Mouse (Mus musculus): ENCODE data around the gene Haus6. TPM values are rescaled to one million over a fixed set of nuclear protein-coding genes. Genes with fewer than 3 reads are reported as not detected.
"Not testable (repeated sequence)": the region's sequence is repeated elsewhere in the genome, so short reads cannot be mapped to it uniquely, and the experiment has no call there.

Haus6 gene
- total RNA-seq (2017): 27.5 and 42.0 TPM in 2 replicates

DNA sequence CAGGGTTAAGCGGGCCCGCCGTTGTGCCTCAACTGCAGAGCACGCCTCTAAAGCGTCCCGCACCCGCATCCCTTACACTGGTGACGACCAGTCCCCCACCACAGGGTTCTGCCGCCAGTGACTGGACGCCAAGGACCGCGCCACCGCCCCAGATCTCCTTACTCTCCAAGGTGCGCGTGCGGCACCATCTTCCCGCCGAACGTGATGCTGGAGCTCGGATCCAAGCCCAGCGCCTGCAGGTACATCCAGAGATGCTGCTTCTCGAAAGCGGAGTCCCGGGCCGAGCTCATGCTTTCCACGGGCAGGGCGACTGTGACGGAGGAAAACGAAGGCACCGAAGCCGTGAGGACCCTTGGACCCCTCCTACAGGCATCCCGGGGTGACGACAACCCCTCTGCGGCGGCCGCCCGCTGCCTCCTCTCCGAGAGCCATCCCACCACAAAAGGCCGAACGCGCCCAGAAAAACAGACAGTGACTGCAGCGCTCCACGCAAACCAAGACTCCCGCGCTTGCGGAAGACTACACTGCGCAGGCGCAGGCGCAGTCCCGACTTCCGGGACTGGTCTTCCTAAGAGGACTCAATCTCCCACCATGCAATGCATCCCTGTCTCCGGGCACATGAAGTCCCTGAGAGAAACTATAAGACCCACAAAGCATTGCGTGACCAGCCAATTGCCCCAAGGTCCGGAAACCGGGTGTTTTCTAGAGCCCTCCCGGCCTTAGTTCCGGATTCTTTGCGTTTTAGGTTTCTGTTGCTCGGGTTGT, at the start of gene Haus6:
Gene Haus6 (minus strand): TSS at position 532 of the 765 bp plus-strand sequence.
- ATAC-seq (replicated peaks in 1 of 2; ENCODE audit: insufficient read depth in 1 of 2, low FRiP score in 2 of 2, low TSS enrichment in 1 of 2, low read depth in 1 of 2, poor library complexity in 2 of 2, severe bottlenecking in 2 of 2): peak; percentile 100

DNA sequence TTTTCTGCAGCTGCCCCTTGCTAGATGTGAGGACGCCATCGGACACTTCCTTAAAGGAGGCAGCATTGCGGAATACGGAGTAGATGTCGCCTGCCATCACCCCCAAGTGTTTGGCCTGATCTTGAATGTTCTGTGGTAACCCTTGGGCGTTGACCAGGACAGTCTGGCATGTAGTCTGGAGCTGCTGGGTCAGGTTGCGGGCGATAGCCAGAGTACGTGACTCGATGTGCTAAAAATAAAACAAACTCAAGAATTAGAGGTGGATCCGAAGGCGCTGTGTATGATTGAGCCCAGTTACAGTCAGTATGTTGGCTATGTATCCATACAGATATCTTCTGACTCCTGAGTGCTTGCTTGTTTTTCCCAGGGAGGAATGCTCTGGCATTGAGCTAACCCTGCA, 45.3 kb upstream of the Haus6 start:
- no peak for ATAC-seq (replicated peaks in 1 of 2; ENCODE audit: insufficient read depth in 1 of 2, low FRiP score in 2 of 2, low TSS enrichment in 1 of 2, low read depth in 1 of 2, poor library complexity in 2 of 2, severe bottlenecking in 2 of 2)

DNA sequence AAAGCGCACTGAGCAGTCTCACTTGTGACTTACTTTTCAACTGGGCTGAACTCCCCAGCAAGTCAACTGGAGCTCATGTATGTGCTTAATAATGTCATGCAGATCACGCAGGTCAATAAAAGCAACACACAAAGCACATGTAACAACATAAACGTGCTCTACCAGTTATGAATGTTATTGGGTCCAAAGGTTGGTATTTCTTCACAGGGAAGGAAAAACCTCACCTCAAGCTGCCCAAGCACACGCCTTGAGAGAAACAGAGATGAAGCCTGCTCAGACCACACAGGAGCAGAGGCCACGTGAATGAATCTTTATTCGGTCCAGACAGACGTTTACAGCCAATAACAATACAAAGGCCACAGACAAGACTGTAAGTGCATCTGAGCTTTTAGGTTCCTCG, 44.6 kb upstream of the Haus6 start:
- not testable (repeated sequence) for ATAC-seq (replicated peaks in 1 of 2; ENCODE audit: insufficient read depth in 1 of 2, low FRiP score in 2 of 2, low TSS enrichment in 1 of 2, low read depth in 1 of 2, poor library complexity in 2 of 2, severe bottlenecking in 2 of 2)

DNA sequence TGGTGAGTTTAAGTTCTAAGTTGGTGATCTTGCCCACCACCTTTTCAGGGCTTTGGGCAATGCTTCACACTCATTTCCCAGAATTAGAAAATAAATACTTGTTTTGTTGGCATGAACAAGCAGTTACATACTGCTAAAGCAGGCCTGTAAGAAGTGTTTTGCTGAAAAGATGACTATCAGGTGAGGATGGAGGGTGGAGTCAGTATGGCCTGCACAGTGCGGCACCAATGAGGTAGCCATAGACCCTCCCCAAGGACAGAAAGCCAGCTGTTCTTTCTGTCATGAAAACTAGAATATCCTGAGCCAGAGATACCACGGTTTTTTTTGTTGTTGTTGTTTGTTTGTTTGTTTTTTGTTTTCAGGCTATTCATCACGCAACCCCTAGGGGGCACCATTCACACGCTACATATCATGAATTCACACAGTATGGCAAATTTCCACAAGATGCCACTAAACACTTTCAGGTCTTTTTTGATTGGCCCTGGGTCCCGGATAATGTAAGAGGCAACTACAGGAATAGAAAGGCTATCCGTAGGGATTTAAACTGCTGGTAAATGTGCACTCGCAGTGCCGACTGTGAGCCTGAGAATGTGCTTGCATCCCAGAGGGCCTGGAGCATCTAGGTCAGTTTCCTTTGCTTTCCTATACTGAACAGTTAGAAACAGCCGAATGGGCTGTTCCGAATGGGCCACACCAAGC, 40.0 kb upstream of the Haus6 start:
- peak in 1 of 2 experiments; percentile 29; a peak in 1 of 4 replicates for ATAC-seq (replicated peaks in 1 of 2; ENCODE audit: insufficient read depth in 1 of 2, low FRiP score in 2 of 2, low TSS enrichment in 1 of 2, low read depth in 1 of 2, poor library complexity in 2 of 2, severe bottlenecking in 2 of 2)

DNA sequence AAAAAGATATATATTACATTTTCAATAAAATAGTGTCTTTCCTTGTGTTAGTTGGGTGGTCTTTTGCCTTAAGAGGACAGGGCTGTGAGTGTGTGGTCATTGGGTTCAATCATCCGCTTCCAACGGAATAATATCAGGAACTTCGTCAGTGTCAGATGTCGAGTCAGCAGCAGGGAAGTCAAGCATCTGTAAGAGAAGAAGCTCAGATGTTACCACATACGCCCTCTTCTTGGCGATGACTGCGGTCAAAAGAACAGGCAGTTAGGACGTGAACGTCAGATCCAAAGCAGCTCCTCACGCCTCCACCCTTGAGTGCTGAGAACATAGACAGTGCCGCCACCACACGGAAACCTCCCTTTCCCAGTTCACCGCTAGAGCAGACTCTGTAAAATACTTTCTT, 36.5 kb upstream of the Haus6 start:
- not testable (repeated sequence) for ATAC-seq (replicated peaks in 1 of 2; ENCODE audit: insufficient read depth in 1 of 2, low FRiP score in 2 of 2, low TSS enrichment in 1 of 2, low read depth in 1 of 2, poor library complexity in 2 of 2, severe bottlenecking in 2 of 2)

DNA sequence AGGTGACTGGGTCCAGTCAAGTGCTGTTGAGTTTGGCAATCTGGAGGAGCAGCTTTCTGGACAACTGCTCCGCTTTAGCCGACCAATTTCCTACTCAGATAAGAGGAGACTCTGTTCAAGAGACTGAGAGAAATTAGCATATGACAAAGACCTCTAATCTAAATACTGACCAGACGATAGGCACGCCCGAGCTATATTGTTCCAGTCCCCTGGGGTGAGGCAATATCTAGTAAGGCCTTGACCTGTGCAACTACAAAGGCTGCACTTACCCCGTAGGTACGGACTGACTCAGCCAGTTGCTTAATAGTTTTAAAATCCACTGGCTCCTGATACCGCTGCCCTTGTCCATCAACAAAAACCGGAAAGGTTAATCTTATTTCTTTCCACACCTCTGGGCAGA, 25.7 kb upstream of the Haus6 start:
- ATAC-seq (replicated peaks in 1 of 2; ENCODE audit: insufficient read depth in 1 of 2, low FRiP score in 2 of 2, low TSS enrichment in 1 of 2, low read depth in 1 of 2, poor library complexity in 2 of 2, severe bottlenecking in 2 of 2): not testable (repeated sequence)

DNA sequence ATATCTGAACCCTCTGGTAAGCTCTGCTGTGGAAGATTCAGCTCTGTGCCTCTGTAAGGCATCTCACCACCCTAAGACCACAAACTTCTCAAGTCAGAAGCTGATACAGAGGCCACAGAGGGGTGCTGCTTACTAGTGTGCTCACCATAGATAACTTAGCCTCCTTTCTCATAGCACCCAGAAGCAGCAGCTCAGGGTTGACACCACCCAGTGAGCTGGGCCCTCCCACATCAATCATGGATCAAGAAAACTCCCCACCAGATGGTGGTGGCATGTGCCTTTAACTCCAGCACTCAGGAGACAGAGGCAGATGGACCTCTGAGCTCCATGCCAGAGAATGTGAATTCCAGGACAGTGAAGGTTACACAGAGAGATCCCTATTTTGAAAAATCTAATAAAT, 23.0 kb upstream of the Haus6 start:
- ATAC-seq (replicated peaks in 1 of 2; ENCODE audit: insufficient read depth in 1 of 2, low FRiP score in 2 of 2, low TSS enrichment in 1 of 2, low read depth in 1 of 2, poor library complexity in 2 of 2, severe bottlenecking in 2 of 2): peak in 1 of 2 experiments; percentile 32; a peak in 2 of 4 replicates

DNA sequence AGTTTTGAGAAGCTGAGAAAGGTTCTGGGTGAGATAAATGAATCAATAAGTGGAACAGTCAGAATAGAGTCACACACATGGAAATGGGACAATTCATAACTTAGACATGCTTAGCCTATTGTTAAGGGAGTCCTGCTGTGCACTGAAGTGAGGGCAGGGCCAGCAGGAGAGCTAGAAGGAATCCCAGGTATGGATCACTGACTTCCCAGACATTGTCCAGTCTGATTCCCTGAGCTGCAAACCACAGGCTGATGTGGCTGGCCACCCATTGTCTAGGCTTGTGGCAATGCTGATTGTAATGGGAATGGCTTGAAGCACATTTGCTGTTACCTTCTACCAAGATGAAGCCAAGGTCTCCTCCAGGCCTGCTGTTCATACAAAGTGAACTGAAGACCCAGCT, 22.5 kb upstream of the Haus6 start:
- not testable (repeated sequence) for ATAC-seq (replicated peaks in 1 of 2; ENCODE audit: insufficient read depth in 1 of 2, low FRiP score in 2 of 2, low TSS enrichment in 1 of 2, low read depth in 1 of 2, poor library complexity in 2 of 2, severe bottlenecking in 2 of 2)

DNA sequence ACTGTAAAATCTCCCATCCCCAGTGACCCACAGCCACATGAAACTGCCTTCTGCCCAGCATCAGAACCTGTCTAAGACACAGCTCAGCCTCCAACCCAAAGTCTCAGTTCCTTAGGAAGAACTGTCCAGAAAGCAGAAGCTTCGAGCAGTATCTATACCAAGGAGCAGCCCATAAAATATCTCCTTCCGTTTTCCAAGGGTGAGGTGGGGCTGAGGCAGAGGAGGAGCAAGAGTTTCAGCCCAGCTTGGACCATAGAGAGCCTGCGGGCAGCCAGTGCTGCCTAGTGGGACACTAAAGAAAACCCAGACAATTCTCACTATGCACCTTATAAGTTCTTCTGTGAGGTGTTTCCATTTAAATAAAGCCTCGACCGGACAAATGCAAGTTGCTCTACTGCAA, 20.7 kb upstream of the Haus6 start:
- peak; percentile 93 for ATAC-seq (replicated peaks in 1 of 2; ENCODE audit: insufficient read depth in 1 of 2, low FRiP score in 2 of 2, low TSS enrichment in 1 of 2, low read depth in 1 of 2, poor library complexity in 2 of 2, severe bottlenecking in 2 of 2)

DNA sequence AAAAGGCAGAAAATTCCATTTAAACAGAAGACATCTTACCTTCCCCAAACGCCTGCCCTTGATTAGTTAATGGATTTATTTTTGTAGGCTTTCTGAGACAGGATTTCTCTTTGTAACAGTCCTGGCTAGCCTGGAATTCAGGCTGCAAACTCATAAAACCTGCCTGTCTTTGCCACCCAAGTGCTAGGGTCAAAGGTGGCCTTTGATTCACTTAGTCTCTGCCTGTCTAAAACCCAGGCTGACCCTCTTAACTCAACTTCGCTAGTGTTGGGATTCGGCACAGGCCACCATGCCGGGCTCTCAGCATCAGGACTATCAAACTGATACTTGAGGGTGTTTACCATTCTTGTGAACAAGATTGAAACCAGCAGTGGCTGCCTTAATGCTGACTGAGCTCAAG, 20.0 kb upstream of the Haus6 start:
- no peak for ATAC-seq (replicated peaks in 1 of 2; ENCODE audit: insufficient read depth in 1 of 2, low FRiP score in 2 of 2, low TSS enrichment in 1 of 2, low read depth in 1 of 2, poor library complexity in 2 of 2, severe bottlenecking in 2 of 2)

DNA sequence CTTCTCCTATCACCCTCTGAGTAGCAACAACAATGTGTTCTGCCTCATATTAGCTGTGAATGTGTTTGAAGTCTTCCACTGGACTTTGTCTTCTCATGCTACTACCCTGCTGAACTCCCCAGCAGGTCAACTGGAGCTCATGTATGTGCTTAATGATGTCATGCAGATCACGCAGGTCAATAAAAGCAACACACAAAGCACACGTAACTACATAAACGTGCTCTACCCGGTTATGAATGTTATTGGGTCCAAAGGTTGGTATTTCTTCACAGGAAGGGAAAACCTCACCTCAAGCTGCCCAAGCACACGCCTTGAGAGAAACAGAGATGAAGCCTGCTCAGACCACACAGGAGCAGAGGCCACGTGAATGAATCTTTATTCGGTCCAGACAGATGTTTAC, 14.6 kb upstream of the Haus6 start:
- not testable (repeated sequence) for ATAC-seq (replicated peaks in 1 of 2; ENCODE audit: insufficient read depth in 1 of 2, low FRiP score in 2 of 2, low TSS enrichment in 1 of 2, low read depth in 1 of 2, poor library complexity in 2 of 2, severe bottlenecking in 2 of 2)

DNA sequence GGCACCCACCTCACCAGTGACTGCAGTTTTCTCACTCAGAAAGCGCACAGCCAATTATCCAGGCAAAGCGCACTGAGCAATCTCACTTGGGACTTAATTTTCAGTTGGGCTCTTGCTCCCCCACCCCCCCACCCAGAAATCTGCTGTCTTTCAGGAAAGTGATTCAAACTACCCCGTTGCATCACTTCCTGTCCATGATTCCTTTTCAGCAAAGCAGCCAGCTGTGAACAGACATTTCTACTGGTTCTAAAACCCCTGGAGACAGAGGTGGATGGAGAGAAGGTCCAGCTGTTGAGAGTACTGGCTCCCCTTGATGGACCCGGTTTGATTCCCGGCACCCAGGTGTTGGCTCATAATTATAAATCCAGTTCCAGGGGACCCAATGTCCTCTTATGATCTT, 13.6 kb upstream of the Haus6 start:
- ATAC-seq (replicated peaks in 1 of 2; ENCODE audit: insufficient read depth in 1 of 2, low FRiP score in 2 of 2, low TSS enrichment in 1 of 2, low read depth in 1 of 2, poor library complexity in 2 of 2, severe bottlenecking in 2 of 2): no peak

DNA sequence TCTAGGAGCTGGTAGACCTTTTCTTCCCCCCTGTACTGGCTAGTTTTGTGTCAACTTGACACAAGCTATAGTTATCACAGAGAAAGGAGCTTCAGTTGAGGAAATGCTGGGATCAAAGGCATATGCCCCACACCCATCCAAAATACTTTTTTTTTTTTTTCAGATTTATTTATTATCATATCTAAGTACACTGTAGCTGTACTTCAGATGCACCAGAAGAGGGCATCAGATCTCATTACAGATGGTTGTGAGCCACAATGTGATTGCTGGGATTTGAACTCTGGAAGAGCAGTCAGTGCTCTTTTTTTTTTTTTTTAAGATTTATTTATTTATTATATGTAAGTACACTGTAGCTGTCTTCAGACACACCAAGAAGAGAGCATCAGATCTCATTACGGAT, 10.7 kb upstream of the Haus6 start:
- not testable (repeated sequence) for ATAC-seq (replicated peaks in 1 of 2; ENCODE audit: insufficient read depth in 1 of 2, low FRiP score in 2 of 2, low TSS enrichment in 1 of 2, low read depth in 1 of 2, poor library complexity in 2 of 2, severe bottlenecking in 2 of 2)

DNA sequence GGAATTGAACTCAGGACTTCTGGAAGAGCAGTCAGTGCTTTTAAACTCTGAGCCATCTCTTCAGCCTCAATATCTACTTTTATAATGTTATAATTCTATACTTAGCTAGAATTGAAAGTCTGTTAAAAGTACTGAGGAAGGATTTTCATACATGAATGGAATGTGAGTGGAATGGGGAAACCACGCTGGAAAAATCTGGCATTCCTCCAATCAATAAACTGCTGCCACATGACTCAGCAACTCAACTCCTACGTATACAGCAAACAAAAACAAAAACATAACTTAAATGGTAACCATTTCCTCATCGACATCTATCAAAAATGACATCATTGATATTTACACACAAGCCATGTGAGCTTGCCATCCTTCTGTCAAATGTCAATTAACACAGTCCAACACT, 10.3 kb upstream of the Haus6 start:
- no peak for ATAC-seq (replicated peaks in 1 of 2; ENCODE audit: insufficient read depth in 1 of 2, low FRiP score in 2 of 2, low TSS enrichment in 1 of 2, low read depth in 1 of 2, poor library complexity in 2 of 2, severe bottlenecking in 2 of 2)

DNA sequence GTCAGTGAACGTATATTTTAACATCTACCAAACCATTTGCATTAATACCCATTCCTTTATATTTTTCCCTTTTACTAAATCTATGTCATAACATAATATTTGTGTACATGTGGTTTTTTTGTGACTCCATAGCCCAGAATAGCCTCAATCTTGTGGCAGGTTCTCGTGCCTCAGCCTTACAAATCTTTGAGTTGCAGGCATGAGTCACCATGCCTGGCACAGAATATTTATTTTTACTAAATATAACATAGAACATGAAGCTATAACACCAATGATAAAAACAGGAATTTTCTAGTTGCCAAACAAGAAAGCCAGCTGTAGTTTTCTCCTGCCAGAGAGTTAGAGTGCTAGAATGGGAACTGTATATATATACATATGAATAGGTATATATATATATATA, 8.7 kb upstream of the Haus6 start:
- no peak for ATAC-seq (replicated peaks in 1 of 2; ENCODE audit: insufficient read depth in 1 of 2, low FRiP score in 2 of 2, low TSS enrichment in 1 of 2, low read depth in 1 of 2, poor library complexity in 2 of 2, severe bottlenecking in 2 of 2)

DNA sequence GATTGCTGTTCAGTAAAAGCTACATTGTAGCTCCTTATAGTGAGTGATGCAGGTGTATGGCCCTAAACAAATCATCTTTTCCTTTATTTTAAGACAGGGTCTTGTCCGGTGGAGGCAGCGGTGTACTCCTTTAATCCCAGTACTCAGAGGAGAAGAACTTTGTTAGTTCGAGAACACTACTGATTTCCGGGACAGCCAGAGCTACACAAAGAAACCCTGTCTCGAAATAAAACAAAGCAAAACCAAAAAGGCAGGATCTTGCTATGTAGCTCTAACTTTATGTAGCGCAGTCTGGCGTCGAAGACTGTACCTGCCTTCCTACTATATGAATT, 400 bp upstream of the Haus6 start:
- ATAC-seq (replicated peaks in 1 of 2; ENCODE audit: insufficient read depth in 1 of 2, low FRiP score in 2 of 2, low TSS enrichment in 1 of 2, low read depth in 1 of 2, poor library complexity in 2 of 2, severe bottlenecking in 2 of 2): no peak

DNA sequence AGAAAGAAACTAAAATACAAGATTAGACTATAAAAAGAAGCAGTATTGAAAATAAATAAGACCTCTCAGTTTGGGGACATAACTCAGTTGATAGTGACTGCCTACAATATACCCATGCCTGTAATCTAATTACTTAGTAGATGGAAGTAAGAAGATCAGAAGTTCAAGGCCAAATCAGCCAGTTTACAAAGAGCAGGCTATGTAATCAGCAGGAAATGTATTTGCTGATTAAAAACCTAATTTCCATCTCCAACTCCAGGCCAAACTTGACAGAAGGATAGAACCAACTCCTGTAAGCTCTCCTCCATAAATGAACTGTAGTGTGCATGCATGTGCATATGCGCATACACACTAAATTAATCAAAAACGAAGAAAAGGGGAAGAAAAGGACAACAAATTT, 20.6 kb downstream of the Haus6 start:
- no peak for ATAC-seq (replicated peaks in 1 of 2; ENCODE audit: insufficient read depth in 1 of 2, low FRiP score in 2 of 2, low TSS enrichment in 1 of 2, low read depth in 1 of 2, poor library complexity in 2 of 2, severe bottlenecking in 2 of 2)

DNA sequence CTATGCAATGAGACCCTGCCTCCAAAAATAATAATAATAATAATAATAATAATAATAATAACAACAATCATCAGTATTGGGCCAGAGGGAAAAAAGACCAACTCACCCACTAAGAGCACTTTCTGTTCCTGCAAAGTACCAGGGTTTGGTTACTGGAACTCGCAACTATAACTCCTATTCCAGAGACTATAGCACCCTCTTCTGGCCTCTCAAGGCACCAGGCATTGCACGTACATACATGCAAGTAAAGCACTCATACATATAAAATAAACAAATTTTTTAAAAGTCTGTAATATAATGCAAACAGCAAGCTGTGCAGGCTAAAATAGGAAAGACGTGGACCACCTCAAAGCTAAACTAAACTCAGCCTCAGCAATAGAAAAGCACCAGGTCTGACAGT, 23.6 kb downstream of the Haus6 start:
- no peak; a peak in 1 of 4 replicates for ATAC-seq (replicated peaks in 1 of 2; ENCODE audit: insufficient read depth in 1 of 2, low FRiP score in 2 of 2, low TSS enrichment in 1 of 2, low read depth in 1 of 2, poor library complexity in 2 of 2, severe bottlenecking in 2 of 2)

DNA sequence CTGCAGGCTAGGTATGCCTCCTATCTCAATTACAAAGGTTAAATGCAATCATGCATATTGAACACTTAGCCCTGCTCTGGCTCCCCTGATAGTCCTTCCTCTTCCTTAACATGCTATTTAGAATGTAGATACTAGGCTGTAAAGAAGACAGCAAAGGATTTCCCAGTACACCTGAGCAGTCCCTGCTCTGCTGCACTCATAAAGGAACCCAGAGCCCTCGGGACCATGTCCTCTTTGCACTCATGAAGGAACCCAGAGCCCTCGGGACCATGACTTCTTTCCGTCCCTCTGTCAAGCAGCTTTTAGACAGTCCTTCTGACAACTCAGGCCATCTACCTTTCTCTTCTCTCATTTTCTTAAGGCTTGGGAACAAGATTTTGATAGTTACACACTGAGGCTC, 31.3 kb downstream of the Haus6 start:
- no peak for ATAC-seq (replicated peaks in 1 of 2; ENCODE audit: insufficient read depth in 1 of 2, low FRiP score in 2 of 2, low TSS enrichment in 1 of 2, low read depth in 1 of 2, poor library complexity in 2 of 2, severe bottlenecking in 2 of 2)

All from hematopoietic stem cell, adult 5-6 weeks (primary cell).